Mouse (Mus musculus) embryo, embryonic 9.5 days (tissue): Measurements from ENCODE around the gene Vmn2r124.
"Not testable (repeated sequence)": the region's sequence is repeated elsewhere in the genome, so short reads cannot be mapped to it uniquely, and the experiment has no call there.

Experiments used
- DNase-seq: peaks from one replicate; pipeline ENCODE4 v3.0.0-alpha.2; 2017; ENCODE audit errors: extremely low spot score

Gene Vmn2r124

GRCm38 (mm10) chr17:18049124-18049523, at the start of gene Vmn2r124:
Vmn2r124 (plus strand) TSS chr17:18049424.
- no peak for DNase-seq

- no peak for DNase-seq
Observed at GRCm38 (mm10) chr17:18004752-18005151, 44.5 kb upstream of the Vmn2r124 start.

GRCm38 (mm10) chr17:18021433-18021832, 27.8 kb upstream of the Vmn2r124 start, which contains the start of gene Fpr-rs4:
Fpr-rs4 (plus strand) TSS chr17:18021733.
- DNase-seq = no peak

GRCm38 (mm10) chr17:18084716-18085115, 35.5 kb downstream of the Vmn2r124 start, which contains the start of gene Vmn2r91:
Vmn2r91 (plus strand) TSS chr17:18085016.
- DNase-seq = not testable (repeated sequence)

GRCm38 (mm10) chr17:18095626-18096025, 46.4 kb downstream of the Vmn2r124 start:
- DNase-seq = not testable (repeated sequence)

GRCm38 (mm10) chr17:18102265-18102664, 53.0 kb downstream of the Vmn2r124 start:
- not testable (repeated sequence) for DNase-seq
